Mouse (Mus musculus): ENCODE measurements at regions not wholly inside any gene's neighbourhood (a gene's known extent, or its start where the extent isn't known, plus 50 kb on each side); places are given as distances from the start of the nearest gene placed in this dataset.

DNA sequence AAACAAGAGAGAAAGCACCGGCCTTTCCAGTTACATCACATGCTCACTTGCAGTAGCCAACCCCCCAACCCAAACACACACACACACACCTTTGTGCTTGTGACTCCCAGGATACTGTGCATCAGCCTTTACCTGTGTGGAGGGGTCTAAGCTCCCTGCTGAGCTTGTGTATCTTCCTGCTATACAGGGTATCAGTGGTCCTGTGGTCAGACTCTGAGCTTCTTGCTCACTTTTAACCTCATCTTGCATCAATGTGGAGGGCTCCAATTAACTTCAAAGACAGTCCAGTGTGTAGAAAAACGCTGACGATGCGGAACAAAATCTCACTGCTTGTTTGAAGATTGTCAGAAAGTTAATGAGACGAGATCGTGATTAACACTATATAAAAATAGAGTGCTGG, 71.4 kb upstream of the Gypa start:
- no peak for DNase-seq (ENCODE audit: low read depth, low spot score)

DNA sequence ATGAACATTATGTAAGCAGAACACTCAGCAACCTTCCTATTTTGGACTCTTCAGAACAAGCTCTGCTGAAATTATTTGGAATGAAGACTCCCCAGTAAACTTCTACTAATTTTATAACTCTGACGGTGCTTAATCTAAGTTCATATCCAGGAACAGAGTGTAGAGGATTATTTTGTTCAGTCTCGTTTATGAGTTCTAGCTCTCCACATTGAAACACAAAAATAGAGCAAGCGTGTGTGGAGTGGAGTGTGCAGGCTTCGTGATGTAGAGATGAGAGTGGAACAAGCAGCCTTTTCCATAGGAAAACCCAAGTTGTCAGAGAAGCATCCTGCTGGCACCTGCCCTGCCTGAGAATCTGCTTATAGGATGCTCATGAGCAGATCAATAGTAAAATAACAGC, 77.5 kb upstream of the Gypa start:
- DNase-seq (ENCODE audit: low read depth, low spot score), result peak; percentile 10

- DNase-seq (ENCODE audit: low read depth, low spot score), result no peak
Measured at GRCm38 (mm10) chr8:80399594-80400207, 93.9 kb upstream of the Gypa start.

GRCm38 (mm10) chr8:80395010-80395409, 98.6 kb upstream of the Gypa start:
- DNase-seq (ENCODE audit: low read depth, low spot score), result no peak

DNA sequence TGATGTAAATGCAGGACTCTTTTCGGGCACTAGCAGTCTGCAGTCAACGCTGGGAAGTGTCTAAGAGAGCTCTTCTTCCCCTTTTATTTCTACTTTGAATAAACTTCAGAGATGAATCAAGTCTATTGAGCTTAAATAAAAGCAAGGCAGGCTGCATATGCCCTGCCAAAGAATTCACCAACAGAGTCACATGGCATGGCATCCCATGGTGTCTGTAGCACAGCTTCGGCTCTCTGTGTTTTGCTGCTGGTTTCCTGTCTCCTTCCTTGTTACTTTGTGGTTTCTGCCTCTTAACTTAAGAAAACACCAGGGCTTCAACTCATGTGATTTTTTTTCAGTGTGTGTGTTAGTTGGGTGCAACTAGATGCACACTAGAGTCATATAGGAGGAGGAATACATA, 100.5 kb upstream of the Gypa start:
- no peak for DNase-seq (ENCODE audit: low read depth, low spot score)

- DNase-seq (ENCODE audit: low read depth, low spot score), result no peak
Measured at GRCm38 (mm10) chr8:80369221-80369620, 124.4 kb upstream of the Gypa start.

GRCm38 (mm10) chr8:80364059-80364458, 129.5 kb upstream of the Gypa start:
- DNase-seq (ENCODE audit: low read depth, low spot score), result no peak

- no peak for DNase-seq (ENCODE audit: low read depth, low spot score)
Measured at GRCm38 (mm10) chr8:80343299-80343698, 150.3 kb upstream of the Gypa start.

DNA sequence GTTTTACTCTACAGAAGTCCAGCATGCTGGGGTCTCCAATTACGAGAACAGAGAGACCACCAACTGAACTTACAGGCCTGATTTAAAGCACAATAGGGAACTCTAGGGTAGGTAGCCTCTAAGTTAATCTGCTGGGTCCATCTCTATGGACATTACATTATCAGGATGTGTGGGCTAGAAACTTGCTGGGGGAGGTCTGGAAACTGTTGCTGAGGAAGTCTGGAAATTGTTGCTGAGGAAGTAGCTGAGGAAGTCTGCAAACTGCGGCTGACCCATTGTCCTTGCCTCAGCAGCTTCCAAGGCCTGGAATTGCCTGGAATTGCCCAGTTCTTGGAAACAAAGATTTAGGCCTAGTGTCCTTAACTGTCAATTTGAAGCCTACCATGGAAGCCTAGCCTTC, 155.7 kb upstream of the Gypa start:
- no peak for DNase-seq (ENCODE audit: low read depth, low spot score)

GRCm38 (mm10) chr8:80328676-80329075, 164.9 kb upstream of the Gypa start:
- DNase-seq (ENCODE audit: low read depth, low spot score), result no peak

- no peak for DNase-seq (ENCODE audit: low read depth, low spot score)
Measured at GRCm38 (mm10) chr8:80325859-80326258, 167.7 kb upstream of the Gypa start.

DNA sequence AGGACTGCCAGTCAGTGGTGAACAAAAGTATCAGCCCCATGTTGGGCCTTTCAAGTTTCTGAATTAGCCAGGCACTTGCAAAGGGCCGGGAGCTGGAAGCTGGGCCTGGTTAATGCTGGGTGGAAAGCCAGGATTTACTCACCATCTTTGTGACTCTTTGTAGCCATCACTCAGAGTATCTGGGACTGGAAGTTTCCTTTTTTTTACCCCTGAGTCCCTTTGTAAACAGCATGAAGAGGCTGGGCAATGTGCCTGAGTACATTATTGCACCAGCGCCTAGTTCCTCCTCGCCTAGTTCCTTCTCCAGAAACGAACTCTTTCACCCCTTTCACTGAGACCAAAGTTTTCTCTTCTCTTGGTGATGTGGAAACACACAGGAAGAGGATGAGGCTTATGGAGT, 168.4 kb upstream of the Gypa start:
- DNase-seq (ENCODE audit: low read depth, low spot score), result no peak

- DNase-seq (ENCODE audit: low read depth, low spot score), result no peak
Measured at GRCm38 (mm10) chr8:80318231-80318870, 175.2 kb upstream of the Gypa start.

- DNase-seq (ENCODE audit: low read depth, low spot score), result no peak
Measured at GRCm38 (mm10) chr8:80315371-80315770, 178.2 kb upstream of the Gypa start.

GRCm38 (mm10) chr8:80314826-80315225, 178.8 kb upstream of the Gypa start:
- no peak for DNase-seq (ENCODE audit: low read depth, low spot score)

DNA sequence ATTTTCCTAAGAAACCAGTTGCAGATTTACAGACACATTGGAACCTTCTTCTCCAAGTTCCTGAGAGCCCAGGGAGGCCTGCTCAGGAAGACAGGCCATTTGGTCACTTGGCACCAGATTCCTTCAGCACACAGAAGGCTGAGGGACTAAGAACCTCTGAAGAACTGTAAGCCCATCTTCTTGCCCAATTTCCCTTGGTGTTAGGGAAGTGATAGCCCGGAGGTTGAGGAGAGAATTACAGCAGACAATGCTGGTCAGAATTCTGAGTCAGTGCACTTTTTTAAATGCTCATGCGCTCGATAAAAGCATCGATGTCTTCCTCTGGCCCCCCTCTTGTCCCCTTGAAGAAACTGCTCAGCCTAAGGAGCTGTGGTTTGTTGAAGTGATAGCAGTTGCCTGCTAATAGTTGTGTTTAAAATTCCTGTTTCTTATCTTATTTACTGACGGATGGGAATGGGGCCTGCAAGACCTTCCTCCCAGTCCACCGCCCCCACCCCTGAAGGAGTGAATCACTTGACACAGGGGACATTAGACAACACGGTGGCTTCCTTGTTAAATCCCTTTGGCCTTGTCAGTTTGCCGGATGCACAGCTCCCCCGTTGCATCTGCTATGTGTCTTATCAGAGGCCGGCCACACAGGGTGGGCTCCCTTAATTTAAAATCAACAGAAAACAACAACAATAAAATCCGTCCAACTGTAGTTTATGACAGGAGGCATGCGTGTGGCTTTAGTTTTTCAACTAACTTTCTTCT, 179.5 kb upstream of the Gypa start:
- DNase-seq (ENCODE audit: low read depth, low spot score), result no peak

DNA sequence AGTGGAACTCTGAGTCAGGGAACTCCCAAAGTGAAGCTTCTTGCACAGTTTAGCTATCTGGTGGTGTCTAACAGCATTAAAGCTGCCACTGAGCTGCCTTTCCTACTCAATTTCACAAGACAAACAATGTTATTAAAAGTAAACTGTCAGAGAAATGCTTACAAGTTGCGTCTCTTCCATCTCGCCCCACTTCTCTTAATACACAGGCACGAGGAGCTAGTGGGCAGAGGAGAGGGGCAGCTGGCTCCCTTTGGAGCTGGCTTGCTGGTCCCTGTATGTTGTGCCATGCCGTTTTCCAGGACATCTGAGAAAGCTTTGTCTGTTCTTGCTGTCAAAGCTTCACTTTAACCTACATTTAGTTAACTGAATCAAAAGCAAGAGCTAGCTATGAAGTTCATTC, 185.8 kb upstream of the Gypa start:
- DNase-seq (ENCODE audit: low read depth, low spot score), result no peak

GRCm38 (mm10) chr8:80298596-80298995, 195.0 kb upstream of the Gypa start:
- DNase-seq (ENCODE audit: low read depth, low spot score), result no peak

DNA sequence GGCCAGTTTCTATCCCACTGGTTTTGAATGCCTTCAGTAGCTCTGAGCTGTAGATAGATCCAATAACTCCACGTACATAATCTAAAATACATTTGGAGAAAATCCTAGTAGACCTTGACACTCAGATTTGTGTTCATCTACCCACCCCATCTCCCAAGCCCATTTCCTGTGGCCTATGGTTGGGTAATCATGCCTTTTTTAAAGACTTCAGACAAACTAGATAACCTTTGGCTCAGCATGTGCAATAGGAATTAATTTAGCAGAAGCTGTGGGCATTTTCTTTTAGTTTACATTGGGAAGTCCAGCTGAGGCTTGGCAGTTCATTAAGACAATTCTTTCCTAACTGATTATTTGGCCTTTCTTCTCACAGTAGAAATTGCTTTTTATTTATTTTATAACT, 203.3 kb upstream of the Gypa start:
- no peak for DNase-seq (ENCODE audit: low read depth, low spot score)

DNA sequence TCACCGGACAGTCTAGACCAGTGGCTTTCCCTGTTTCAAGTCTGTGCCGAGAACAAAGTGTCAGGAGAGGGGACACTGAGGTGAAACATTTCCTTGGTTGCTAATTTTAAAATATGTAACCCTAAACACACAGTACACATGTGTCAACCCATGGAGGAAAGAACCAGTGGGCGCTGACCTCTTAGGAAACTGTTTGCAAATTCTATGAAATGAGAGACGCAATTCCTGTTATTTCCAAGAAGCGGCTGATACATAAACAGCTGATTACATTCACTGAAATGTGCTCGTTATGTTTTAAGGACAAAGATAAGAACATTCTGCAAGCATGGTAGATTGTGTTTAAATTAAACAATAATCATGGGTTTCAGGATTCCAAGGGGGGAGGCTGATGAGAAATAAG, 204.3 kb upstream of the Gypa start:
- no peak for DNase-seq (ENCODE audit: low read depth, low spot score)

- DNase-seq (ENCODE audit: low read depth, low spot score), result no peak
Measured at GRCm38 (mm10) chr8:80268910-80269460, 211.2 kb upstream of the Hhip start.

- no peak for DNase-seq (ENCODE audit: low read depth, low spot score)
Measured at GRCm38 (mm10) chr8:80264915-80265314, 207.1 kb upstream of the Hhip start.

DNA sequence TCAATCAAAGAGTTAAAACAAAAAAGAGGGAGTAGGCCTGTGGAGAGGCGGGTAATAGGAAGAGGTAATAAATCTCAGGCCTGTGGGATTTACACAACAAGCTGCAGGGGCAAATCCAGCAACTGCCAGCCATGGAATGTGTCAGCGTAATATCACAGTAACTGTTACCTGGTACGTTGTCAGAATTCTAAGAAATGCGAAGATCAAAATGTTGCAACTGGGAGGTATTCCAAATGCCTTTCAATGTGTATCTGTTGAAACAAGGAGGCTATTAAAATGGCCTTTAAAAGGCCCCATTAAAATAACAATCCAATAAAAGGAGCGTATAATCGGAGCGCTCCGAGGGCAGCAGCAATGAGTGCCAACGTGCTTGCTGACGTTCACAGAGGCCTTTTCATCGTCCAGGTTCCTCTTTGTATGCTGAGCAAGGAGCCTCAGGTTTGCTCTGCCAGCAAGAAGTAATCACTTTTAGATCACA, 205.7 kb upstream of the Hhip start:
- DNase-seq (ENCODE audit: low read depth, low spot score), result no peak
